Mouse (Mus musculus) WW6 (cell line): ENCODE results near the gene Zbtb49.

ENCODE experiments used
- DNase-seq: peaks from one replicate; pipeline ENCODE4 v3.0.0-alpha.2; 2013; ENCODE audit warnings: low read depth, low spot score

Zbtb49 gene

DNA sequence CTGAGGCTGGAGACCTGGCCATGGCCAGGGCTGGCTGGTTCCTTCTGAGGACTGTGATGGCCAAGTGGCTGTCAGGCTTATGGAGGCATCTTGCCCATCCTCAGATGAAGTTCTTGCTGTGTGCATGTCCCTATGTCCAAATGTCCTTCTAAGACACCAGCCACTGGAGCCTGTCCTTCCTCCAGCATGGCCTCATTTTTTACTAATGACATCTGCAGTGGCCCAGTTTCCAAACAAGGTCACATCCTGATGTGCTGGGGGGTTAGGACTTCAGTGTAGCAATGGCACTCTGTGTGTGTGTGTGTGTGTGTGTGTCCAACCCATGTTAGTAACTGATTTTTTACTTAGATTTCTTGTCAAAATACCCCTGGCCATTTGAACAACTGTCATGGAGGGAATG, 24.3 kb downstream of the Zbtb49 start:
- no peak for DNase-seq

DNA sequence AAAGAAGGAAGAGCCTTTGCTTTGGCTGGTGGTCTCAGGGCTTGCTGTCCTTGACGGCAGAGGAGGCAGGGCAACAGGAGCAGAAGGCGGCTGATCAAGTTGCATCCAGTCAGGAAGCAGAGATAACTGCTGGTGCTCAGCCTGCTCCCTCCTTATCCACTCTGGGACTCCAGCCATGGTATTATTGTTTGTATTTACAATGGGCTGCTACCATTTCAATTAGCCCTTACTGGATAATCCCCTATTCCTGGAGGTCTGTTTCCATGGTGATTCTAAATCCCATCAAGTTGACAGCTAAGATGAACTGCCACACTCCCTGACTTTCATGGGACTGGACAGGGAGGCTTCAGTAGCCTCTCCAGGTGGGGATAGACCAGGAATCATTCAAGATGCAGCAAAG, 25.3 kb downstream of the Zbtb49 start:
- DNase-seq: no peak

DNA sequence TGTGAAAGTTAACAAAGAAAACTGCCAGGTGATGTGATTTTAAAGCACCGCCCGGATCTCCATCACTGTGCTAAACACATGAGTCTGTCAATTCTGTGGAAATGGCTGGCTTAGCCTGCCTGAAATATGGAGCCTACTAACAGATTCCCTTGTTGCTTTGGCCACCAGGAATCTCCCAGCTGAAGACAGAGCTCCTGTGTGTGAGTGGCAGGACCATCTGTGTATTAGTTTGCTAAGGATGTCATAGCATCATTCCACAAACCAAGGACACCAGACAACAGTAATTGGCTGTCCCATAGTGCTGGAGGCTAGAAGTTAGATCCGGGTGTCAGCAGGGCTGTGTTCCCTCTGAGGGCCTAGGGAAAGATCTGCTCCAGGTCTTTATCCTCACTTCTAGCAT, 29.4 kb downstream of the Zbtb49 start:
- no peak for DNase-seq

DNA sequence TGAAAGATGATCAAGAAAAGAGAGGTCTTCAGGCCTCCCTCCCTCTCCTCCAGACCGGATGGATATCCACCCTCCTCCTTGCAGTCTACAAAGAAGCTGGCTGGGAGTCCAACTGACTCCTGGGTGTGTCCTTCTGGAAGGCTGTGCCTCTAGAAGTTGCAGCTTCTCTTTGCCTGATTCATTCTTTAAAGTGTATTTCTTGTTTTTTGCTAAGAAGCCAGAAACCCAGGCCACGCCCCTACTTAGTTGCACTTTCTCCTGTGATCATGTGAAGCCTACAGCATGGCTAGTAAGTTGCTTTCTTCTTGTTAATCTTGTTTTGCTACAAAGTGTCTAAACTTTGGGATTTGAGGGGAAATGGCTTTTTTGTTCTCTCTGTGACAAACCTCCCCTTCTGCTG, 33.3 kb downstream of the Zbtb49 start:
- DNase-seq: no peak

DNA sequence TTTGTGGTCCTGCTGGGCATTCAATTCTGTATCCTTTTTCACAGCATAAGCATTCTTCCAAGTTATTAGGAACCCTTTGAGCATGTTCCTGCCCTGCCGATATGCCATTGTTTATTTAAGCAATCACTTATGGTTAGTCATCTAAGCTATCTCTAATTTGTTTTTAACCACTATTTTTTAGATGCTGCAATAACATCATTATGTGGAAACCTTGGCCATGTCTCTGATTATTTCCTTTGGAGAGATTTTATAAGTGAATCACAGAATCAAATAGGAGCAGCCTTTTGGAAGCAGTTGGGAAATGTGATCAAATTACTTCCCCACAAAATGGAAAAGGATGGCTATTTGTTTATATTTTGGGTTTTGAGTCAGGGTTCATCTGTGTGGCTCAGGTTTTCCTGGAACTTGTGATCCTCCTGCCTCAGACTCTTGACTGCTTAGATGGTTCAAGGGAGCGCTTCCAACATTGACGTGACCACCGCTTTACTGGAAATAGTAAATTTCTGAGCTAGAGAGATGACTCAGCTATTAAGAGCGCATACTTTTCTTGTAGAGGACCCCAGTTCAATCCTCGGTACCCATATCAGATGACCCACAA, 35.5 kb downstream of the Zbtb49 start:
- no peak for DNase-seq

DNA sequence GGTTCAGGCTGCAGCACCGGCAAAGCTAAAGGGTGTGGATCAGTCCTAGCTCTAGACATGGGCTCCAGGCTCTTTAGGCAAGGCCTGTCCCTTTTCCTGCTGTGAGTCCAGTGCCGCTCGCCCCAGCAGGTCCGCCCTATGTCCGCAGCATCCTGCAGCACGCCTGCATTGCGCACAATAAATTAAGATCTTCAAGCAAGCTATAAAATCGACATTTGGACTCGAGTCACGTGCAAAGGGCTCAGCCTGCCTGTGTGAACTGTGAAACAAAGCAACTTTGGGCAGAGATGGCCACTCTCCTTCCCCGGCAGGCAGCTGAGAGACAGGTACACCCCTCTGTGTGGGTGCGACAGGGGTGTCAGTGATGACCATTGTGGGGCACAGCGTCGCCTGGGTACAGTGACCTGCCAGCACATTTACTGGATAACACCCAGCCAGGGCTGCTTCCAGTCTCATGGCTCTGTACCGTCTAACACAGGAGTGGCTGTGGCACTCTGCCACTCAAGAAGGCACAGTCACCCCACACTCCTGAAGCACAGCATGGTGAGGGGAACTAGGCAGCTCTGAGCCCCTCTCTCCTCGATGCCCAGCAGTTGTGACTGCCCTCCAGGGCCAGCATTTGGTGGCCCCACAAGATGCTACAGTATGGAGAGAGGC, 45.9 kb downstream of the Zbtb49 start:
- no peak for DNase-seq

DNA sequence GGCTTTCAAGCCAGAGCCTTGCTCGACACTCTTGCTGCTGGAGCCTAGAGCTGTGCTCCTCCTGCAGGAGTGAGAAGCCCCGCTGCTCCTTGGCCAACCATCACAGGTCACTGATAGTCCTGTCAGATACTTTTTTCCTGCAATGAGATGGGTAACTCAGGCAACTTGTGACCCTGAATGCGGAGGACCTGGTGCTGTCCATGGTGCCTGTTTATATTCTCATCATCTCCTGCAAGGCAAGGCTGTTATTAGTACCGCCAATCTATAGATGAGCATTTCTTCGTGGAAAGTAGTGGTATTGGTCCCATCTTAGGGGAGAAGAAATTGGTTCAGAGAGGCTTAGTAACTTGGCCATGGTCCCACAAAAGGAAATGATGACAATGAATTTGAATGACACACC, 46.5 kb downstream of the Zbtb49 start:
- DNase-seq: no peak

DNA sequence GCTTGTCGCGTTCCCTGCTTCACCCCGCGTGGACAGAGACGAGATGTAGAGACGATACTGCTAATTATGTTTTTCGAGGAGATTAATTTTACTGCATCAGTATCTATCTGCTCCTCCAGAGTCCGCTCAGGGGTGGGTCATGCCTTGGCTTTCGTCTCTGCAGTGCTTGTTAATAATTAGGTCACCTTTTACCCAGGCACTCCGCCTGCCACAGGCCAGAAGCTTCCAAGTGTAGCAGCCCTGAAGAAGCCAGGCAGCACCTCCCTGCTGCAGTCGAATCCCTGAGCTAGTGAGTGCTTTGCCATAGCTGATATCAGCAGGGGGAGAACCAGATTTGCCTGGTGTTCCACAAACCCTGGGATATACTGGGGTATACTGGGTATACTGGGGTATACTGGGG, 51.8 kb downstream of the Zbtb49 start:
- no peak for DNase-seq

DNA sequence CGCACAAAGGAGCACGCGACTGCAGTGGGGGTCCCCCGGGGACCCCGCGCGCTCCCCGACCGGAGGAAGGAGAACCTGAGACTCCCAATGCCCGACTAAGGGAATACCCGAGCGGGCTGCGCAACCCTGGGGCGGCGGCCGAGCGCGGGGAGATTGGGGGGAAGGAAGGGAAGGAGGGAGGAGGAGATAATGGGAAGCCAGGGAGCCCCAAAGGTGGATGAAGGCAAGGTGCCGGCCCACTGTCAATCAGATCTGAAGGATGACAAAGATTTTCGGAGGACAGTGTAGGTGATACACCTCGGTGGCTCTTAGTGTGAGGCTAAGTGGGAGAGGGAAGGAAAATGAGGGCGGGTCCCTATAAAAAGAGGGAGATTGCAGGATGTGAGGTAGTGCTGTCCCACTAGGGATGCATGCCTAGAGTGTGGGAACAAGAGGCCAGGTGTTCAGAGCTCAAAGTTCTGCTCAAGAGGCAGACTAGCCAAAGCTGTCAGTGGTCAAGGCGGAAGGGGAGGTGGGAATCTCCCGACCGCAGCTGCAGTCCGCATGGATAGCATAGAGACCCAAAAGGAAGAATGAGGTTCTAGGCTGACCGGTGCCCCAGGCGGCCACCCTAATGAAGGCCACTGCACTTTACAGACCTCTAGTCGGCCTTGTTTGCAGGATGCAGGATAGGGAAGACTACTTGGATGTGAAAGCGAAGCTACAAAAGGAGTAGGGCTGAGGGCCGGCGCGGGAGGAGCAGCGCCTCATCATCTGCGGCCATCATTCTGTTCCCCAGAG, 60.4 kb downstream of the Zbtb49 start, which contains the start of gene Nsg1:
Gene Nsg1, minus strand, starts transcription at position 274 of the 780 bp plus-strand sequence.
- no peak for DNase-seq

DNA sequence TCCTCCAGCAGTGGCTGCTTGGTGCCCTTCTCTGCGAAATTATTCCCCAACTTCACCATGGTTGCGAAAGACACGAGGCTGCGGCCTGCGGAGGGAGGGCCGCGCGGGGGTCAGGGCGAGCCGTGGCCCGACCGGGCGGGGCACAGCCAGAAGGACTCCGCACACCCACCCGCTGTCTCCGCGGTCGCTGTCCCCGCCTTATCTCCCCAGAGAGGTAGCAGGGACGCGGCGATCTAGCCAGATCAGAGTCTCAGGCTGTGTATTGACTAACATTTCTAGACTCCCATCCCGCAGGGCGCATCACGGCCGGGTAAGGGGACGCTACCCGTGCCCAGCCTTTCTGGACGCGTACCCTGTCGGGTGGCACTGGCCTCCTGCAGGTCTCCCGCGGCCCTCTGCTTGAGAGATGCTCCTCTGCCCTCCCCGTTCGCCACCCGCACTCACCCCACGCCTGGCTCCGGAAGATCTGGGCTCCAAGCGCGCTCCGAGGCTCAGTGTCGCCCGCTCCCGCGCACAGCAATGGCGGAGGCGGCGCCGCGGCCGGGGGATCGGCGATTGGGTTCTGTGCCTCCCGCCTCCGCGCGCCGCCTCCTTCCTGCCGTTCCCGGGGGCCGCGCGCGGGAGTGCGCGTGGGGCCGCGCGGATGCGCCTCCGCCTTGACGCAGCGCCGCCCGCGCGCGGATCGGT, 61.2 kb downstream of the Zbtb49 start:
- DNase-seq: no peak

DNA sequence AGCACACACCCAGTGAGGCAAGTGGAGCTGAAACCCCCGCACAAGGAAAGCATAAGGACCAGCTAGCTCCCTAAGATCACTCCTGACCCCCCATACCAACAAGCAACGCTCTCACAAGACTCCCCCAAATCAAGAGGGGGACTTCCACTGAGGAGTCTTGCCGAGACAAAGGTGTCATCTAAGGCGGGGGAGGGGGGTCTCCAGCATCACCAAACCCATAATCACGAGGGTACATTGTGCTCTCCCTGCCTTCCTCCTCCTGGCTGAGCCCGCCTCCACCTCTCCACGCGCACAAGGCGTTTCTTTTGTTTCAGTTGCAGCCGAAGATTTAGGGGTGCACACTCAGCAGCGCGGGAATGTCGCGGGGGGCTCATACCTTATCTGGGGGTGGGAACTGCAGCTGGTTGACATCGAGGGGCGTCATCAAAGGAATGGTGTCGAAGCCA, 61.7 kb downstream of the Zbtb49 start:
- no peak for DNase-seq

DNA sequence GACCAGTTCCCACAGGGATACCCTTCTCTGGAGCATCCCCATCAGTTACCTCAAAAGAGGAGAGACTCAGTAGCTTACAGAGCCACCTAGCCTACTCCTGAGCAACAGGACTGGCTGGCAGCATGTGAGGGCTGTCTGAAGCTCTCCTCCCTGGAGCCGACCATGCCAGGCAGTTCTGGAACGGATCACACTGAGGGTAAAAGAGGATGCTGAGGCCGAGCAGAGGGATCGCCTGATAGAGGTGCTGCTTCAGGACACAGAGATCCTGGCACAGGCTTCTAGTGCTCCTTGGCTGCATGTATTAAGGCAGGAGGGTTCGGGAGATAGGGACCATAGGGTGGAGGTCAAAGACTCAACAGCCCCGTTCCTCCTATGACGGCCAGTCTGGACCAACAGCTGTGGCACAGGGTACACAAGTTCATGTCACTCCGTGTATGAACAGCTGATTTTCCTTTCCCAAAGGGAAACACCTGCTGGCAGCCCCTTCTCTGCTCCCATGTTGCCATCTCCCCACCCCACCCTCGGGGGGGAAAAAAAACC, 62.7 kb downstream of the Zbtb49 start:
- no peak for DNase-seq

DNA sequence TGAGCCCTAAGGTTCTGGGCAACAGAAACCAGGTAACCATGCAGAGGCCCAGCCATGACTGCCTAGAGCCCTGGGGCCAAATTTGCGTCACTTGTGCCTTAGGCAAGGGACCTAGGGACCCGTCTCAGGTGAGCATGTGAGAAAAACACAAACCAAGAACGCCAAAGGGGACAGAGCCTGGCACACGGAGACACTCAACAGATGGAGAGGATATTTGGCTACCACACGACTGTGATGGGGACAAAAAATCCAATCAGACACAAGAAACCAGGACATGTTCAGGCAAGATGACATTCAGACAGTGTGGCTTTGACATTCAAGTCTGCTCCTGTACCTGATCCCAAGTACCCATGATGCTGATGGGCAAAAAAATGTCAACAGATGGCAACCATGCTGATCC, 66.6 kb downstream of the Zbtb49 start:
- no peak for DNase-seq

DNA sequence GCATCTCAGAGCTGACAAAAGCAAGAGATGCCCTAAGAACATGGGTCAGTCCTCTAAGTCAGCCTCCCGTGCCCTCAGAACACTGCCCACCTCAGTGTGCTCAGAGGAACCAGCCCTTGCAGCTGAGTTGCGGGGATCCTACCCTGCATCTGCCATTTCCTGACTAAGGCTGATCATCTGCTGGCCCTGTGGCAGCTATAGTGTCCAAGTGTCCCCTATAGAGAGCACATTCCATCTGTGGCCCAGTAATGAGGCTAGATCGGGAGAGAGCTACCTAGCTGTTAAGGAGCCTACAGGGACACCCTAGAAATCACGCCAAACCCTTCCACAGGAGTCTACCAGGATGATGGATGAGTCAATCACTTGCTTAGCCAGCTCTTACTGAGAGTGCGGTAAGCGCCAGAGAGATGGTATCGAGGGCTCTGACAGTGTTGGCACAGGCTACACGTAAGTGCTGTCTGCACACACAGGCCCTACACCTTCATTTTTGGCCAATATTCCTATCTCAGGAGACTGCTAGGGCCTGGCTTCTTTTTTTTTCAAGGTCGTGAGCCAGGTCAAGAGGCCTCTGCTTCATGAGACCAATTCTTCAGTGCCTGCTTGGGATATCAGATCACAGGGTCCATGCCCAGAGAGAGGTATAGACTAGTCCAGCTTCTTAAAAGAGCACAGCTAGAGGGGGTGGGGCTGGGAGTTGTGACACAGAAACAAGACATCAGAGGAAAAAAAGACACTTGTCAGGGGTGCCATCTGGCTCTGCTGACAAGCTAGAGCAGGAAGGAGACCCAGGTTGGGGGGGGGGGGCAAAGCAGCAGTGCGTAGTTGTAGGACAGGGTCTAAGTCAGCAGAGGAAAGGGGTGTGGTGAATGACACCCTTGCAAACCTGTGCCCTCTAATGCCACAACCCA, 67.8 kb downstream of the Zbtb49 start:
- DNase-seq: no peak

DNA sequence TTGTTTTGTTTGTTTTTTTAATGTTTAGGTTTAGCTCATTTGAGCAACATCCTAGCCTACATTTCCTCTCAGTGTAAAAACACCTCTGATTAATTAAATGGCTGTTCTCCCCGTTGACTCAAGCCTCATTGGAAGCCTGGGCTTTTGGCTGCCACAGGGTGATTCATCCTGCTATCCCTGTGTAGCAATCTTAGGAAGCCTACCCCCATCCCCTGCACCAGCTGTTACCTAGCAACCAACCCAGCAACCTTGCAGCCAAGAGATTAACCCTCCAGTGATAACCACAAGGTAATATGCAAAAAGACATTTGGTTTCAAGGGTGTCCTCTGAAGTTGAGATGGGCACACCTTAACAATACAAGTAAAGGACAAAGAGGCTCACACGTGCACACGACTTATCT, 69.0 kb downstream of the Zbtb49 start:
- no peak for DNase-seq

DNA sequence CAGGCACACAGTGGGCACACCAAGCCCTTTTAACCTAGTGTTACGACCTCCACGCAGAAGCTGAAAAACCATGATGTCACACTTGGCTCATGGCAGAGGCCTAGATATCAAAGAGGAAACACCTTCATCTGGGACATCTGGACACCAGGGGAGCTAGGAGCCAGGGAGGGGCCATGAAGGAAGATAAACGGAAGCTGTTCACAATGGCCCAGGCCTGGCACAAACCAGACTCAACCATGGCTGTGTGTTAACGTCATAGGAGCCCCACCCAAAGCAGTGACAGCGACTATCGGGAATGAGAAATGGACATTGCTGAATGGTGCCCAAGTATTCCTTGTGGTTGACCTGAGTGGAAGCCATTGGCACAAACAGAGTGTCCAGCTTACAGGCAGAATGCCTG, 73.7 kb downstream of the Zbtb49 start:
- DNase-seq: no peak

DNA sequence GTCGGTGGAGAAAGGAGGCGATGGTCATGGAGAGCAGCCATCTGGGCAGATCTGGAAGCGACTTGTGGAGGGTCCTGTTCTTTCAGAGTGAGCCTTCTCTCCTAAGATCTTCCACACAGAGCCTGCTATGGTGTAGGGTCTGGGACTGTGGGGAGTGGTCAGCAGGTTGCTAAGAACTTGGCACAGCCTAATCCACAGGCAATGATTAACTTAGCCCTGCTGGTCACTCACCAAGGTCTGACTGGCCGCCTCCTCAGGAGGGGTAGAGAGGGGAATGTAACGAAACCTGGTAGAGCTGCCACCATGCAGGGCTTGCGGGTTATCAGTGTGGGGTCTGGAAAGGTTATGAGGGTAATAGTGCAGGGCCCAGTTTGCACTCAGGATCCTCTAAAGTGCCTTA, 79.4 kb downstream of the Zbtb49 start:
- no peak for DNase-seq
